Mouse (Mus musculus) embryonic fibroblast, embryonic 13.5 days (primary cell): ENCODE measurements around the gene Prr9.

Experiments
- CTCF ChIP-seq: IDR thresholded peaks from 2 replicates; pipeline ENCODE4 v1.5.1; 2011; ENCODE audit warnings: mild to moderate bottlenecking, control low read depth, low read length, moderate library complexity, borderline replicate concordance; ENCODE audit not compliant: insufficient read depth
- POLR2A ChIP-seq: IDR thresholded peaks from 2 replicates; pipeline ENCODE4 v1.6.1; 2011; ENCODE audit warnings: low read depth, mild to moderate bottlenecking, control low read depth, low read length, moderate library complexity

DNA sequence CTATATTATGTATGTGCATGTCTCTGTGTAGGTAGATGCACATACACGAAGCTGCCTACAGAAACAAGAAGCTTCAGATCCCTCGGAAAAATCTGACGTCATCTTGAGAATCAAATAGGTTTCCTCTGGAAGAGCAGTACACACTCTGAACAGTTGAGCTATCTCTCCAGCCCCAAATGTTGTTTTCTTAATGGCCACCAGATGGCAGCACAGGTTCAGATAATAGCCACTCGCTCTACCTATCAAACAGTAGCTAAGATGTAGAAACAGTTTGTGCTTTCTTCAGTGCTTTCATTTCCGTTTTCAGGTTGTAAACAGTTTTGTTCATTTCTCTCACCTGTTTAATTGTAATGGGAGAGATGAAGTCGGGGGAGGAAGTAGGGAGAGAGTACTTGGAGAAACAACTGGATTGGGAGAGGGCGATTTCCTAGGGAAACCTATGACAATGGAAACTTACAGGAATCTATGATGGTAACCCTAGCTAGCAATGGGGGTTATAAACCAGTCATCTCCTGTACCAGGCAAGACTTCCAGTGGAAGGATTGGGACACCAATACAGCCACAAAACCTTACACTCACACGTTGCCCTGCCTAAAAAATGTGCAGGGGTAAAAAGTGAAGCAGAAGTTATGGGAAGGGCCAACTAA lies 27.0 kb upstream of the Prr9 start:
- TF ChIP-seq POLR2A (no peak), CTCF (no peak)
